Mouse (Mus musculus): ENCODE results near the gene Hspa12b. TPM values are rescaled to one million over a fixed set of nuclear protein-coding genes. Genes with fewer than 3 reads are reported as not detected.

The Hspa12b gene
- total RNA-seq, 1 experiment from 2014 or later: 3.3 TPM

DNA sequence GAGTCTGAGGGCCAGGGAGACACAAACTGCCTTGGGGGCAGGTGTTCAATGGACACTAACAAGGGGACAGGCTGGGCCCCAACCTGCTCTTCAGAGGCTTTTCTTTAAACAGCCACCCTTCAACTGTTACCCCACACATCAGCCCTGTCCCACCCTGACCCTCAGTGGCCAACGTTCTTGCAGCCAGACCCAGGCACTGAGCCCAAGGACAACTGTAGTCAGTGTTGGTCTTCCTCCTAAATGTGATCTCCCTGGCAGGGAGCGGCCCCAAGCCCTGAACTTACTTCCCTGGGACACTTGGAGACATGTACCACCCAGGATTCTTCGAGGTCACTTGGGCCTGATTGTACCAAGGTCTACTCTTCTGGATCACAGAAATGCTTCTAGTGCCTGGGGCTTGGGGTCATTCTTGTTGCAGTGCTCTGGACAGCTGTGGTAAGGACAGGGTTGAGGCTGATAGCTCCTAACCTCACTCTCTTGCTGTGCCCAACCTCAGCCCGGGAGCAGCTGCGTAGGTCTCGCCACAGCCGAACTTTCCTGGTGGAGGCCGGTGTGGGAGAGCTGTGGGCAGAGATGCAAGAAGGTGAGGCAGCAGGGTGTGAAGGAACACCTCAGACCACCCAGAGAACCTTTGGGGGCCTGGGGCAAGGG lies 14.4 kb downstream of the Hspa12b start:
- ATAC-seq (replicated peaks in 1 of 2; ENCODE audit: insufficient read depth in 1 of 2, low FRiP score in 2 of 2, low TSS enrichment in 1 of 2, low read depth in 1 of 2, poor library complexity in 2 of 2, severe bottlenecking in 2 of 2): no peak

DNA sequence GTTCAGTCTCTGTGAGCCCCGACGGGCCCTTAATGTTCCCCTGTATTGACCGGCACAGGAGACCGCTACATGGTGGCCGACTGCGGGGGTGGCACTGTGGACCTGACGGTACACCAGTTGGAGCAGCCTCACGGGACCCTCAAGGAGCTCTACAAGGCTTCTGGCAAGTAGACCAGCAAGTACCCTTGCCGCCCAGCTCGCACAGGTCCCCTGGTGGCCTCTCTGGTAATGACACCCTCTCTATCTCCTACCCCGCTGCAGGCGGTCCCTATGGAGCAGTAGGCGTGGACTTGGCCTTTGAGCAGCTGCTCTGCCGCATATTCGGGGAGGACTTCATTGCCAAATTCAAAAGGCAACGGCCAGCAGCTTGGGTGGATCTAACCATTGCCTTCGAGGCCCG lies 15.5 kb downstream of the Hspa12b start:
- ATAC-seq (replicated peaks in 1 of 2; ENCODE audit: insufficient read depth in 1 of 2, low FRiP score in 2 of 2, low TSS enrichment in 1 of 2, low read depth in 1 of 2, poor library complexity in 2 of 2, severe bottlenecking in 2 of 2): peak; percentile 65 to 79

DNA sequence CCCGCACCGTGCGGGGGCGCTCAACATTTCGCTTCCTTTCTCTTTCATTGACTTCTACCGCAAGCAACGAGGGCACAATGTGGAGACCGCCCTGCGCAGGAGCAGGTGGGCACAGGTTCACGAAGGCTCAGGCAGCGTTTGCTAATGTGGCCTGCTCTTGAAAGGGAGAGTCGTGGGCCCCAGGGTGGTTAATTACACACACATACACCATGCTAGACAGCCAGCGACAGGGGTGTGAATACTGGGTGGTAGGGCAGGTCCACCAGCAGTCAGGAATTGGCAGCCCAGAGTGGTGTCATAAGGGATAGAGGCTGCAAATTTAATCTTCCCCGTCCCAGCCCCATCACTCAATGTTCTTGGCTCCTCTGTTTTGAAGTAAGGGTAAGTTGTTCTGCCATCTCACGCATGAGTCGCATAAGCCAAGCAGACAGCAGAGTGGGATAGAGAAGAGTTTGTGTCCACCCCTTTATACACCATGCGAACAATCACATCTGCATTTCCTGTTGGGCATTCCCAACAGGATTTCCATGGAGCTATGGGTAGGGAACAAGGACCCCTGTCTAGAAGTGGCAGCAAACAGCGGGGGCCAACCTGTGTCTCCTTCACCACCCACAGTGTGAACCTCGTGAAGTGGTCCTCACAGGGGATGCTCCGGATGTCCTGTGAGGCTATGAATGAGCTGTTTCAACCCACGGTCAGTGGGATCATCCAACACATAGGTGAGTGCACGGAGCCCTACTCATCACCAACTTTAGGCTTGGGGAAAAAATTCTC lies 16.1 kb downstream of the Hspa12b start:
- ATAC-seq (replicated peaks in 1 of 2; ENCODE audit: insufficient read depth in 1 of 2, low FRiP score in 2 of 2, low TSS enrichment in 1 of 2, low read depth in 1 of 2, poor library complexity in 2 of 2, severe bottlenecking in 2 of 2): no peak

DNA sequence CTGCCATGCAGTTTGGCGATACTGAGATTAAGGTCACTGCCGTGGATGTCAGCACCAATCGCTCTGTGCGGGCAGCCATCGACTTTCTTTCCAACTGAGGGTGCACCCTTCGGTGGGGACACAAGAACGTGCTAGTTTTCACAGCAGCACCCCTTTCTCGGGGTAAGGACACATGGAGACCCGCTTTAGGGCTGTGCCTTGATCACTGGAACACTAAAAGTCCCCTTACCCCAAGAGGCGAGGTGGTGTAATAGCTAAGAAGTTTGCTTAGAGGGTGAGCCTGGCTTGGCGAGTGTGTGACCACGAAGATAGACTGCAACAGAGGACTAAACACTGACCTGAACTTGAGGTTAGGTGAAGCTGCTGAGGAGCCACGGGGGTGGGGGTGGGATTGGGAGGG lies 18.0 kb downstream of the Hspa12b start:
- ATAC-seq (replicated peaks in 1 of 2; ENCODE audit: insufficient read depth in 1 of 2, low FRiP score in 2 of 2, low TSS enrichment in 1 of 2, low read depth in 1 of 2, poor library complexity in 2 of 2, severe bottlenecking in 2 of 2): no peak

DNA sequence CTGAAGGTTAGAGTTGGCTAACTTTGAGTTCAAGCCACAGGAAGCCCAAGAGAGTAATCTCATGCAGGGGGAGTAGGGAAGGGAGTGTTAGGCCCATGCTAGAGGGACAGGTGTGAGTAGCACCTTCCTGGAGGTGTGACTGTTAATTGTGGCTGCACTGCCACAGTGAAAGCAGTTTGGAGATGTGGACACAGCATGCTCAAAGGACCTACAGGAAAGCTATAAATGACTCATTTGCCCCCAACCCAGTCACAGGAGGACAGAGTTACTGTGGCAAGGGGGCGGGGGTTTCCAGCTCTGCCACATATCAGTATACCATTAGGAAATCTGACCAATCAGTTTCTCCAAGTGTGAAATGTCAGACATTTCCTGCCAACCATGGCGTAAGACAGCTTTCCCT lies 18.5 kb downstream of the Hspa12b start:
- ATAC-seq (replicated peaks in 1 of 2; ENCODE audit: insufficient read depth in 1 of 2, low FRiP score in 2 of 2, low TSS enrichment in 1 of 2, low read depth in 1 of 2, poor library complexity in 2 of 2, severe bottlenecking in 2 of 2): no peak

DNA sequence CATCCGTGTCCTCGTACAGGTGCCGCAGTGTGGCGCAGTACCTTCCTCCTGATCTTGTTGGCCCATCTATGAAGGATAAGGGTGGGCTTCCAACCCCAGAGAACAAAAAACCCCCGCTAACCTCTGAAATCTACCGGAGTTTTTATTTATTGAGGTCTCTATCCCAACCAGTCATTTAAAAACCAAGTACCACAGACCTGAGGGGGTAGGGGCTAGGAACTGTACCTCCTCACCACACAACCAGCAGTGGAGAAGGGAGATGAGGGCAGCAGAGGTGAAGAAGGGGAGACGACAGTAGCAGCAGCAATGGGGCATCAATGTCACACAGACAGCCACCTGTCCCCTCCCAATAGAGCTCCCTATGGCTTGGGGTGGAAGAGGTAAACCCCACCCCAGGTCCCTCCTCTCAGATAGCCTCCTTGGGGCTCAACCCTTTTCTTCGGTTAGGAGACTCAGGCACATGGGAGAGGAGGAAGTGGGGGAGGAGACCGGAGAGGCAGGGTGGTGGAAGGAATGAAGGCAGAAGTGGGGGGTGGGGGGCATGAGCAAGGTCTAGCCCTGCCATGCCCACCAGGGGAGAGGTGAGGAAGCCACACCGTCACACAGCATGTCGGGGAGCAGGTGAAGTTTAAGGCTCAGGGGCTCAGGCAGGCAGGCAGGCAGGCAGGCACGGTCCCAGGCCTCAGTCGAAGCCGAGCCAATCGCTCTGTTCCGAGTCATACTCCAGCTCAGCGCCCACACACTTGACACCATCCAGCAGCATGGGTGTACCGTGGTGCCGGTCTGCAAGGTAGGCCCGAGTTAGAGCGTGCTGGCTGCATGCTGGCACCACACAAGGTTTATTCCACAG lies 19.3 kb downstream of the Hspa12b start:
- no peak for ATAC-seq (replicated peaks in 1 of 2; ENCODE audit: insufficient read depth in 1 of 2, low FRiP score in 2 of 2, low TSS enrichment in 1 of 2, low read depth in 1 of 2, poor library complexity in 2 of 2, severe bottlenecking in 2 of 2)

DNA sequence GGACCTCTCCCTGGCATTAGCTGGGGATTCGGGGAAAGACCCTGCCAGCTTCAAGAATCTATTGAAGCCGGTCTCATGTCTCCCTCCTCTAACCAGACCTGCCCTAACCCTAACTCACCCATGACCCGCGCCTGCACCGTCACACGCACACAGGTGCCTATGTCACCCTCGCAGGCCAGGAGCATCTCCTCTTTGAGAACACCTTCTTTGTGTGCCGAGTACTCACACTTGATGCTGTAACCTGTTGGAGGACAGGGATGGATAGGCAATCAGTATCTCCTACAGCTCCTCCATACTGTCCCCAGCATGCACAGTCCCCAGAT lies 19.9 kb downstream of the Hspa12b start:
- no peak for ATAC-seq (replicated peaks in 1 of 2; ENCODE audit: insufficient read depth in 1 of 2, low FRiP score in 2 of 2, low TSS enrichment in 1 of 2, low read depth in 1 of 2, poor library complexity in 2 of 2, severe bottlenecking in 2 of 2)

DNA sequence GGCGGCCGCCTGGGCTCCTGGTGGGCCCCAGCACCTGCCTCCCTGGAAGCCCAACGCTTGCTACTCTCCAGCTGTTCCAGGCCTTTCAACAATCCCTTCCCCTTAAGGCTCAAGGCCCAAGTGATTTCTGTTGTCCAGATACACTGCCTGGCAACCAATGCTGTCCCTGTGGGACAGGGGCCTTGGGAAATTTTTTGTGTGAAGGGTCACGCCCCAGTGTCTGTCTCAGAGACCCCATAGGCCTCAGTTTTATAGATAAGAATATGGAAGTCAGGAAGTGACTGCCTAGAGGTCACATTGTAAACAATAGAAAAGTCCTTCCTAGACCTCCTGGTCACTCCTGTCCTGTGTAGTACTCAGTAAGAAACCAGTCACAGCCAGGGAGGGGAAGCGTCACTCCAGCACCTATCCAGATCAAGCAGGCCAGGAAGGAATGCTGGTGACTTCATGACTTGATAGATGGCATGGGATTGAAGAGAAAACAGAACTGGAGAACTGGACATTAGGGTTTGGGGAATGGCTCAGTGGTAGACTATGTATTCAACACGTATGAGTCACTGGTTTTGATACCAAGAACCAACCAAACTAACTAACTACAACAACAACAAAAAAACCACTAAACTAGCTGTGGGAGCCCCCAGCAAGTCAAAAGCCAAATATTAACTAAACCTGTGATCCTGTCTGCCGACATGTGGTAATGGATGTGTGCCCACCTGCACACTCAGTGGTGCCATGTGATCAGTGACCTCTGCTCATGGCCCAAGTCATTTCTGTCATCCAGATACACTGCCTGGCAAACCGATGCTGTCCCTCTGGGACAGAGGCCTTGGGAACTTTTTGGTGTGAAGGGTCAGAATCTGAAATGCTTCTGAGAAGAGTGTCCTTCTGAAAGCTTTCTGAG lies 21.5 kb downstream of the Hspa12b start:
- ATAC-seq (replicated peaks in 1 of 2; ENCODE audit: insufficient read depth in 1 of 2, low FRiP score in 2 of 2, low TSS enrichment in 1 of 2, low read depth in 1 of 2, poor library complexity in 2 of 2, severe bottlenecking in 2 of 2): no peak

DNA sequence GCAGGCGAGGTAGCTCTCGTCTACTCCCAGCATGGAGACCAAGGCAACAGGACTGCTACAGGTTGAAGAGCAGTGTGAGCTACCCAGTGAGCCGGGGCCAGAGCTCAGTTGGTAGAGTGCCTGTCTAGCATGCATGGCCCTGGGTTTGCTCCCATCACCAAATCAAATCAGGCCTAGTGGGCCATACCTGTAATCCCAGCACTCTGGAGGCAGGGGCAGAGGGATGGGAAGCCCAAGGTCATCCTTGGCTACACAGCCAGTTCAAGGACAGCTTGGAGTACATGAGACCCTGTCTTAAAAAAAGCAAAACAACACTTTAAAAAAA lies 22.1 kb downstream of the Hspa12b start:
- no peak for ATAC-seq (replicated peaks in 1 of 2; ENCODE audit: insufficient read depth in 1 of 2, low FRiP score in 2 of 2, low TSS enrichment in 1 of 2, low read depth in 1 of 2, poor library complexity in 2 of 2, severe bottlenecking in 2 of 2)

DNA sequence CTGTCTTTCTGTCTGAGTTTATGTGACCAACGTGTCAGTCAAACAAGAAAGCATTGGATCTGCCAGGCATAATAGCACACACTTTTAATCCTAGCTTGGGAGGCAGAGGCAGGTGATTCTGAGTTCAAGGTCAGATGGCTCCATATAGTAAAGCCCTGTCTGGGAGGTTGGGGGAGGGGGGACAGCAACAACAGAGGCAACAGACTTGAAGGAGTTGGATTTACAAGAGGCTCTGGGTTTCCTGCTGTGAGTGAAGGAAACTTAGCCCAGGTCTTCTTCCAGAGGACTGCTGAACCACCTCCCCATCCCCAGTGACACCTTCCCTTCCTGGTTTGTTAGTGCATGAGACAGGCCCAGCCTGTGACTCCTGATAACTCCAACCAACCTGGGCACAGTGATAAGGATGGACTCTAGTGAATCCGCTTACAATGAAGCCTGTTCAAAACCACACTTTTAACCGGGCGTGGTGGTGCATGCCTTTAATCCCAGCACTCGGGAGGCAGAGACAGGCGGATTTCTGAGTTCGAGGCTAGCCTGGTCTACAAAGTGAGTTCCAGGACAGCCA lies 25.2 kb downstream of the Hspa12b start:
- ATAC-seq (replicated peaks in 1 of 2; ENCODE audit: insufficient read depth in 1 of 2, low FRiP score in 2 of 2, low TSS enrichment in 1 of 2, low read depth in 1 of 2, poor library complexity in 2 of 2, severe bottlenecking in 2 of 2): no peak

DNA sequence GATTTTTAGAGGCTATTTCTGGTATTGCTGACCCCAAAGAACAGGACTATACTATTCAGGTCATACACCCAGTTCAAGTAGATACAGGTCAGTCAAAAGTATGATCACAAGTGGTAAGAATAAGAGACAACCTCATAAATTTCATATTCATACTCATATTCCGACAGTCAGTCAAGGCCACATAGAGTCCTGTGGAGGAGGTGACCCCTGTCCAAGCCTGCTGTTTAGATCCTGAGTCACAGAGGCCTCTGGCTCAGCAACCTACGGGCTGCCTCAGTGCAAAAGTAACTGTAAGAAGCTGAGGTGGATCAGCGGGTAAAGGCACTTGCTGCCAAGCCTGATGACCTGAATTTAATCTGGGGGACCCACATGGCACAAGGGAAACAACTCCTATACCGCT lies 27.0 kb downstream of the Hspa12b start:
- ATAC-seq (replicated peaks in 1 of 2; ENCODE audit: insufficient read depth in 1 of 2, low FRiP score in 2 of 2, low TSS enrichment in 1 of 2, low read depth in 1 of 2, poor library complexity in 2 of 2, severe bottlenecking in 2 of 2): no peak

DNA sequence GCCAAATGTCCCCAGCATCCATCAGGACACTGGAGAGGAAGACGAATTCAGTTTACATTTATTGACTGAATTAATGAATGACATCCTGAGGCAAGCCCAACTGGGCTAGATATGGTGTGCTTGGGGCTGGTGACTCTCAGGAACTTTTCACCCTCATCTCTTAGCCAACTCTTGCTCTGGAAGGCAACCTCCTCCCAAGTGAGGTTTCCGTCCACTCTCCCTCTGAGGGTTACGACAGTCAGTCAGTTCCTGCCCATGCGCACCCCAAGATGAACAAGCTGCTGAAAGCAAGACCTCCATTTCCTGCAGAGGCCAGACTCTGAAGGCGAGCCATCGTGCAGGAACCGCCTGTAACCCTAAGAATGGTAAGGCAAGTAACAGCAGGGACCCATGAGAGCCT lies 29.9 kb downstream of the Hspa12b start:
- no peak for ATAC-seq (replicated peaks in 1 of 2; ENCODE audit: insufficient read depth in 1 of 2, low FRiP score in 2 of 2, low TSS enrichment in 1 of 2, low read depth in 1 of 2, poor library complexity in 2 of 2, severe bottlenecking in 2 of 2)

DNA sequence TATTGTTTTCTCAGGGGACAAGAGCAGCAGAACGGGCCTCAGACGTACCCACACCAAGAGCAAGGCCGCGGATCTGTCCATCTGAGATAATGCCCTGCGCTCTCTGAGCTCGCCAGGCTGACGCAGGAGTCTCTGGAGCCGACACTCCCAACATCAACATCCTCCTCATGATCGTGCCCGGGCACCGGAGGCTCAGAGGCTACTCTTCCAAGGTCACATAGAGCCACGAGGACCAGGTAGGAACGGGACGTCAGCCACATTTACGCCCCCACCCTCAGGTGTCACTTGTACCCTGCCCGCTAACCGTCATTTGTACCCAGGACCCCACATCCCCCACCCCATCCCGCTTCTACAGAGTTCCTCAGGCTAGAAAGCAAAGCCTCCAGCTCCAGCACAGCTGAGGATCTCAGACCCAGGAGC lies 32.4 kb downstream of the Hspa12b start:
- no peak; a peak in 1 of 4 replicates for ATAC-seq (replicated peaks in 1 of 2; ENCODE audit: insufficient read depth in 1 of 2, low FRiP score in 2 of 2, low TSS enrichment in 1 of 2, low read depth in 1 of 2, poor library complexity in 2 of 2, severe bottlenecking in 2 of 2)

DNA sequence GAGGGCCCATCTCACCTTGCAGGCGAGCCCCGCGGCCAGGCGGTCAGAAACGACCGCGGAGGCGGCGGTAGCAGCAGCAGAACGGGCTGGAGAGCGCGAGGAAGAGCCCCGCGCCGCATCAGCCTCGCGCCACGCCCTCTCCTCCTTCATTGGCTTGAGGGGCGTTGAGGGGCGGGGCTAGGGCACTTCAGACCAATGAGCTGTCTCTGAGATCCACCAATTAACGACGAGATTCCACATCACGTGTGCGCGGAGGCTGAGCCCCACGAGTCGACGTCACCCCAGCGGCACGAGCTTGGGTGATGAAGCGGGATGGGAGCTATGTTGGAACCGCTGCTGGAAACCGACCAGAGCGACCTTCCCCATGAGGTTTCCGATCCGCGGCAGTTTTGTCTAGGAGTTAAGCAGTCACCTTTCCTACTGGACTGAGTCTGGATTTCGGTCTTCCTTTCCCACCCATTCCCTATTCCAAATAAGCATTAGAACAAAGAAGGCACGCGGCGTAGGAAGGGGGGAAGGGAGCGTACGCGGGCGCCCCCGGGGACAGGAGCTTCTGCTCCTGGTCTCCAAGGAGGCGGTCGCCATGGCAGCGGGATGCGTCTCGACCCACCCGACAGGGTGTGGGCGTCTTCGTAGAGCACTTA lies 33.0 kb downstream of the Hspa12b start, which contains the start of gene 1700037H04Rik:
Gene 1700037H04Rik, minus strand, starts transcription at position 144 of the 644 bp plus-strand sequence.
- peak; percentile 51 to 97 for ATAC-seq (replicated peaks in 1 of 2; ENCODE audit: insufficient read depth in 1 of 2, low FRiP score in 2 of 2, low TSS enrichment in 1 of 2, low read depth in 1 of 2, poor library complexity in 2 of 2, severe bottlenecking in 2 of 2)

DNA sequence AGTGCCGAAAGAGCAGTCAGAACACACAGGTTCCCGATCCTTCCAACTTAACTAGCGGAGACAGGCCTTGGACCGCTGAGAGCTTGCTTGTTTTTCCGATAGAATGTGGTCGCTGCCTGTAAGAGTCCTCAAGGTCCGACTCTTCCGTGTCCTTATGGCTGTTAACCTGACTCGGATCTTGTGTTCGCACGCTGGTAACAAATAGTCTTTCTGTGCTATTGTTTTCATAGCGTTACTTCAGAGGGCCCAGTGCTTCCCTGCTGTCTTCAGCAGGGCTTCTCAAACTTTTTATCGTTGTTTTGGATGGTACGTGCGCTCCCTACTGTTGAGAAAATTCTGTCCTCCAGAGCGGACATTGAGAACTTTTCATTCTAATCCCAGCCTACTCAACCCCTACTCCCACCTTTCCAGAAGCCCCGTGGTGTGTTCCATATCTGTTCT lies 33.6 kb downstream of the Hspa12b start:
- no peak for ATAC-seq (replicated peaks in 1 of 2; ENCODE audit: insufficient read depth in 1 of 2, low FRiP score in 2 of 2, low TSS enrichment in 1 of 2, low read depth in 1 of 2, poor library complexity in 2 of 2, severe bottlenecking in 2 of 2)

DNA sequence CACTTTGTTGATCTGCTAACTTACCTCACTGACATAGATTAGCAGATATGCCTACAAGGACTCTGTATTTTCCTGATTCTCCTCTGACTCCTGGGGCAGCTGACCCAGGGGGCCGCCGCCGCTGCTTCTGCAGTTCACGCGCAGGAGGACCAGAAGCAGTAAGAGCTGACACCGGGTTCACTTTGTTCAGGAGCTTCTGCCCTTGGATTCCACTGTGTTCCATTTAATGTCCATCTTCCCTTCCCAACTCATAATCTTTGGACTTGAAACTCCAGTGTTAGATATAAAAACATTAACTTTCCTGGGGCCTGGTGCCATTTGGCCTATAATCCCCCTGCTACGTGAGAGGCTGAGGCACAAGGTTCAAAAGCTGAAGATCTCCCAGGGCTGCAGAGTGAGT lies 36.8 kb downstream of the Hspa12b start:
- ATAC-seq (replicated peaks in 1 of 2; ENCODE audit: insufficient read depth in 1 of 2, low FRiP score in 2 of 2, low TSS enrichment in 1 of 2, low read depth in 1 of 2, poor library complexity in 2 of 2, severe bottlenecking in 2 of 2): no peak

DNA sequence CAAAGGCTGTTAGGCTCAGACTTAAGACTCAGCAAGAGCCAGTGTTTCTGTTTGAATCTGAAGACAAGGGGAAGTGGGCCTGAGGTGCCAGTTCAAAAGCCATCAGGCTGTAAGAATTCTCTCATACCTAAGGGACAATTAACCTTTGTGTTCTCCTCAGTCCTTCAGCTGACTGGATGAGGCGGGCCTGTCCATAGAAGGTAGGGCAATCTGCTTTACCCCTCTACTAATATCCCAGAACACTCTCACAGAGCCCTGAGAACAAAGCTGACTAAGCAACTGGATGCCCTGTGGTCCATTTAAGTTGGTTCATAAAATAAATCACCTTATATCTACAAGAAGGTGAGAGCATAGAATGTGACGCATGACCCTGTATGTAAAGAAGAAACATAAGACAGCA lies 39.1 kb downstream of the Hspa12b start:
- ATAC-seq (replicated peaks in 1 of 2; ENCODE audit: insufficient read depth in 1 of 2, low FRiP score in 2 of 2, low TSS enrichment in 1 of 2, low read depth in 1 of 2, poor library complexity in 2 of 2, severe bottlenecking in 2 of 2): no peak

Data from hematopoietic stem cell, adult 5-6 weeks (primary cell).